Comparison of ENCODE assay signal across 8 mouse cellular contexts in the genomic region with DNA sequence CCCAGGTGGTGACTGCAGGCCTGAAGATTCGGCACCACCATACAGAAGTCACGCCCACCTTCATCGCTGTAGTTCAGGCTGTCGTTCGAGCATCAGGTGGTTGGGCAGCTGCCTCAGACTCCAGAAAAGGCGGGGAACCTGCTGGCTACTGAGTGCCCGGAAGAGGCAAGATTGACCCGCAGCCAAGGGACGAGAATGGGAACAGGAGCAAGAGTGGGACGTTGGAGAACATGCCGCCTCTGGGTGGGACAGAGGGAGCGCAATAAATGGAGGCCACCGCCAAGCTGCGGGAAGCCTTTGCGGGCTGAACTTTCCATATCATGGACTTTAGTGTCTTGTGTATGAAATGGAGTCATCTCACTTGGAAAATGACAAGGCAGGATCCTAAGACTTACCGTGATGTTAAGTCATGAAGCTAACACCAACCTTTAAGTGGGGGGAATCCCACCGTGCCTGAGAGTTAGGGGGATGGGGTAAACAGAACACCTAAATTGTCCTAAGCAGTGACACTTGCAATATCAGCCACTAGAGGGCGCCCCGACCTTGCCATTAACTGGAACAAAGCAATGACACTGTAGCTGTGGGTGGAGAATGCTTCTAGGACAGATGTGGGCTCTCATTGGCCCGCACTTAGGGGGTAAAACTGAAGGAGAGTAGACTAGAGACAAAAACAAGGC. TPM values are rescaled to one million over a fixed set of nuclear protein-coding genes. Genes with fewer than 3 reads are reported as not detected.
DNase-seq lines count a peak whose midpoint lies in the region; ATAC-seq and TF ChIP-seq lines count a peak whose summit lies in the region.

No protein-coding gene starts in this region.

- peaks cover 9% of the 10 kb centered on the region for H3K27me3 ChIP-seq in heart, embryonic 11.5 days (ENCODE audit: control insufficient read depth, insufficient read depth, low read length)
- H3K27me3 ChIP-seq in kidney, embryonic 15.5 days, result peaks cover 9% of the 10 kb centered on the region; the same call in 1 of the 2 replicates
- H3K27me3 ChIP-seq in limb, embryonic 15.5 days, result no peaks in the 10 kb centered on the region; the same call in 1 of the 2 replicates
- H3K27me3 ChIP-seq in myocyte (ENCODE audit: control insufficient read depth, insufficient read depth, insufficient read length), result peaks cover 22% of the 10 kb centered on the region
- H3K27me3 ChIP-seq in splenic B cell, adult 2 months (ENCODE audit: control insufficient read depth, insufficient read depth, low read length, poor library complexity, severe bottlenecking), result no peaks in the 10 kb centered on the region

- no peak overlapping the region for H3K27ac ChIP-seq in bone marrow macrophage, adult 2 months (ENCODE audit: insufficient read depth, low read depth, low read length)
- H3K27ac ChIP-seq in embryonic fibroblast, embryonic 13.5 days (ENCODE audit: insufficient read depth, low read length), result no peak overlapping the region
- H3K27ac ChIP-seq in heart, embryonic 11.5 days (ENCODE audit: low read depth, low read length), result no peak overlapping the region
- 0 out of 2 replicates have a peak overlapping the region, but pooled peaks have one; percentile 4 for H3K27ac ChIP-seq in kidney, embryonic 15.5 days
- H3K27ac ChIP-seq in limb, embryonic 15.5 days, result no peak overlapping the region

- H3K9ac ChIP-seq in heart, embryonic 11.5 days (ENCODE audit: low read depth, low read length), result no peak overlapping the region
- H3K9ac ChIP-seq in kidney, embryonic 15.5 days, result no peak overlapping the region
- H3K9ac ChIP-seq in limb, embryonic 15.5 days, result no peak overlapping the region

- TF ChIP-seq CTCF in bone marrow macrophage, adult 2 months (IDR thresholded peaks at IDR 0.05; ENCODE audit: low read depth, low read length), result peak; percentile 39; the same call in 1 of the 2 replicates
- peak; percentile 79 for TF ChIP-seq CTCF in embryonic fibroblast, embryonic 13.5 days (IDR thresholded peaks at IDR 0.05; ENCODE audit: borderline replicate concordance, insufficient read depth, low read length)

- H3K36me3 ChIP-seq in heart, embryonic 11.5 days (ENCODE audit: control insufficient read depth, insufficient read depth, low read length), result no peaks in the 10 kb centered on the region
- no peaks in the 10 kb centered on the region for H3K36me3 ChIP-seq in kidney, embryonic 15.5 days
- H3K36me3 ChIP-seq in limb, embryonic 15.5 days, result no peaks in the 10 kb centered on the region
- H3K36me3 ChIP-seq in myocyte (ENCODE audit: control insufficient read depth, insufficient read depth), result no peaks in the 10 kb centered on the region
- no peaks in the 10 kb centered on the region for H3K36me3 ChIP-seq in splenic B cell, adult 2 months (ENCODE audit: control insufficient read depth, insufficient read depth, low read length, poor library complexity, severe bottlenecking)

- H3ac ChIP-seq in myocyte (ENCODE audit: control insufficient read depth, insufficient read length), result no peak overlapping the region

- no peaks in the 10 kb centered on the region for H3K79me2 ChIP-seq in myocyte (ENCODE audit: control insufficient read depth, insufficient read depth)

- no peak for TF ChIP-seq POLR2A in bone marrow macrophage, adult 2 months (IDR thresholded peaks at IDR 0.05; ENCODE audit: borderline replicate concordance, low read depth, low read length)
- TF ChIP-seq POLR2A in embryonic fibroblast, embryonic 13.5 days (IDR thresholded peaks at IDR 0.05; ENCODE audit: low read depth, low read length), result no peak
- no peak for TF ChIP-seq POLR2A in myocyte (IDR thresholded peaks at IDR 0.05; ENCODE audit: insufficient read length, low read depth)

- ATAC-seq in heart, embryonic 11.5 days (replicated peaks; ENCODE audit: insufficient number of reproducible peaks, low FRiP score, low TSS enrichment), result no peak
- ATAC-seq in kidney, embryonic 15.5 days (replicated peaks; ENCODE audit: low FRiP score), result peak; percentile 30; the same call in 1 of the 2 replicates
- no peak for ATAC-seq in limb, embryonic 15.5 days (ENCODE audit: insufficient number of reproducible peaks, low FRiP score, low TSS enrichment, low read depth)

- DNase-seq in B cell, adult 2 months, result peak; percentile 94 to 96
- DNase-seq in splenic B cell, adult 2 months (ENCODE audit: low read depth, low spot score), result peak; percentile 93

- H3K4me2 ChIP-seq in heart, embryonic 11.5 days, result peak overlapping the region; percentile 44
- peak overlapping the region; percentile 46 for H3K4me2 ChIP-seq in kidney, embryonic 15.5 days
- peak overlapping the region; percentile 45 for H3K4me2 ChIP-seq in limb, embryonic 15.5 days
- H3K4me2 ChIP-seq in myocyte (ENCODE audit: low read depth), result peak overlapping the region; percentile 61

- no peak overlapping the region for H3K4me3 ChIP-seq in bone marrow macrophage, adult 2 months (ENCODE audit: insufficient read depth, low read length)
- H3K4me3 ChIP-seq in embryonic fibroblast, embryonic 13.5 days (ENCODE audit: insufficient read depth, low read length), result no peak overlapping the region
- H3K4me3 ChIP-seq in heart, embryonic 11.5 days (ENCODE audit: low read depth, low read length), result no peak overlapping the region
- 0 out of 2 replicates have a peak overlapping the region, but pooled peaks have one; percentile 7 for H3K4me3 ChIP-seq in kidney, embryonic 15.5 days (replicated peaks)
- H3K4me3 ChIP-seq in limb, embryonic 15.5 days, result peak overlapping the region; percentile 20; the same call in 1 of the 2 replicates
- no peak overlapping the region for H3K4me3 ChIP-seq in myocyte

- H3K4me1 ChIP-seq in bone marrow macrophage, adult 2 months (ENCODE audit: control insufficient read depth, insufficient read depth, low read length), result peaks cover 21% of the 10 kb centered on the region
- no peaks in the 10 kb centered on the region for H3K4me1 ChIP-seq in embryonic fibroblast, embryonic 13.5 days (ENCODE audit: control insufficient read depth, insufficient read depth, low read length)
- peaks cover 20% of the 10 kb centered on the region; the same call in 1 of the 2 replicates for H3K4me1 ChIP-seq in heart, embryonic 11.5 days (ENCODE audit: control insufficient read depth, insufficient read depth, low read length)
- H3K4me1 ChIP-seq in kidney, embryonic 15.5 days, result peaks cover 51% of the 10 kb centered on the region
- peaks cover 23% of the 10 kb centered on the region for H3K4me1 ChIP-seq in limb, embryonic 15.5 days

- no peaks in the 10 kb centered on the region for H3K9me3 ChIP-seq in heart, embryonic 11.5 days (replicated peaks; ENCODE audit: control insufficient read depth, low read length)
- no peaks in the 10 kb centered on the region for H3K9me3 ChIP-seq in kidney, embryonic 15.5 days (replicated peaks)
- no peaks in the 10 kb centered on the region for H3K9me3 ChIP-seq in limb, embryonic 15.5 days

- WGBS in heart, embryonic 11.5 days (ENCODE audit: insufficient replicate concordance), result 20% methylated on average over 20 of the region's 20 CpGs
- 15% methylated on average over 20 of the region's 20 CpGs for WGBS in kidney, embryonic 15.5 days
- 17% methylated on average over 20 of the region's 20 CpGs for WGBS in limb, embryonic 15.5 days

TF ChIP-seq in myocyte, 11 proteins besides CTCF, POLR2A, EP300 and RAD21:
- no peak for TF ChIP-seq POLR2AphosphoS2 (IDR thresholded peaks at IDR 0.05; ENCODE audit: insufficient read length, low read depth)
- TF ChIP-seq USF1 (IDR thresholded peaks at IDR 0.05; ENCODE audit: low read depth), result no peak
- TF ChIP-seq MAX (IDR thresholded peaks at IDR 0.05; ENCODE audit: low read depth), result no peak
- no peak for TF ChIP-seq REST (IDR thresholded peaks at IDR 0.05; ENCODE audit: insufficient read depth, insufficient read length)
- TF ChIP-seq TCF3 (IDR thresholded peaks at IDR 0.05; ENCODE audit: insufficient read length, low read depth), result no peak
- TF ChIP-seq TCF12 (IDR thresholded peaks at IDR 0.05; ENCODE audit: insufficient read depth, poor library complexity, severe bottlenecking), result no peak
TF ChIP-seq in myocyte: peak in this region for 0.

RNA-seq across cellular contexts. Expression of a gene that starts 3.1 kb away (rescaled TPM):
- polyA plus RNA-seq in bone marrow macrophage, adult 2 months (2012; ENCODE audit: insufficient read depth, insufficient read length, missing spikeins), result 8.4 and 11.6 TPM in 2 replicates
- polyA plus RNA-seq in embryonic fibroblast, embryonic 13.5 days (2011; ENCODE audit: insufficient read length, low read depth, missing spikeins), result 0.53 and 0.88 TPM in 2 replicates
- 2.8 and 5.0 TPM in 2 replicates for polyA plus RNA-seq in heart, embryonic 11.5 days (2014; fragmentation: Nextera tagmentation; extraction: Ambion mirVana)
- polyA plus RNA-seq in kidney, embryonic 15.5 days (2015; fragmentation: Nextera tagmentation; extraction: Ambion mirVana), result 6.7 and 7.7 TPM in 2 replicates
- 1.6 and 2.9 TPM in 2 replicates for polyA plus RNA-seq in limb, embryonic 15.5 days (2015; fragmentation: Nextera tagmentation; extraction: Ambion mirVana)
- polyA plus RNA-seq in myocyte (2012; fragmentation: generic; extraction: Trizol), result 0.22 TPM

RNA-seq across cellular contexts. Expression of a gene that starts 24.6 kb away (rescaled TPM):
- not detected in 2 replicates for polyA plus RNA-seq in bone marrow macrophage, adult 2 months (2012; ENCODE audit: insufficient read depth, insufficient read length, missing spikeins)
- not detected in 2 replicates for polyA plus RNA-seq in embryonic fibroblast, embryonic 13.5 days (2011; ENCODE audit: insufficient read length, low read depth, missing spikeins)
- polyA plus RNA-seq in heart, embryonic 11.5 days (2014; fragmentation: Nextera tagmentation; extraction: Ambion mirVana), result 0.42 and 0.44 TPM in 2 replicates
- 128 and 137 TPM in 2 replicates for polyA plus RNA-seq in kidney, embryonic 15.5 days (2015; fragmentation: Nextera tagmentation; extraction: Ambion mirVana)
- polyA plus RNA-seq in limb, embryonic 15.5 days (2015; fragmentation: Nextera tagmentation; extraction: Ambion mirVana), result 0.67 and 0.93 TPM in 2 replicates
- 0.06 TPM for polyA plus RNA-seq in myocyte (2012; fragmentation: generic; extraction: Trizol)

RNA-seq across cellular contexts. Expression of a gene that starts 25.9 kb away (rescaled TPM):
- not detected in 2 replicates for polyA plus RNA-seq in bone marrow macrophage, adult 2 months (2012; ENCODE audit: insufficient read depth, insufficient read length, missing spikeins)
- polyA plus RNA-seq in embryonic fibroblast, embryonic 13.5 days (2011; ENCODE audit: insufficient read length, low read depth, missing spikeins), result 1.2 and 3.2 TPM in 2 replicates
- polyA plus RNA-seq in heart, embryonic 11.5 days (2014; fragmentation: Nextera tagmentation; extraction: Ambion mirVana), result 0.66 and 1.0 TPM in 2 replicates
- 3.0 and 3.1 TPM in 2 replicates for polyA plus RNA-seq in kidney, embryonic 15.5 days (2015; fragmentation: Nextera tagmentation; extraction: Ambion mirVana)
- polyA plus RNA-seq in limb, embryonic 15.5 days (2015; fragmentation: Nextera tagmentation; extraction: Ambion mirVana), result 3.5 TPM in 2 replicates
- polyA plus RNA-seq in myocyte (2012; fragmentation: generic; extraction: Trizol), result 1.1 TPM

RNA-seq across cellular contexts. Expression of a gene that starts 57.8 kb away (rescaled TPM):
- polyA plus RNA-seq in bone marrow macrophage, adult 2 months (2012; ENCODE audit: insufficient read depth, insufficient read length, missing spikeins), result not detected in 2 replicates
- polyA plus RNA-seq in embryonic fibroblast, embryonic 13.5 days (2011; ENCODE audit: insufficient read length, low read depth, missing spikeins), result 0.80 and 1.1 TPM in 2 replicates
- 1.4 and 2.1 TPM in 2 replicates for polyA plus RNA-seq in heart, embryonic 11.5 days (2014; fragmentation: Nextera tagmentation; extraction: Ambion mirVana)
- polyA plus RNA-seq in kidney, embryonic 15.5 days (2015; fragmentation: Nextera tagmentation; extraction: Ambion mirVana), result 16.5 and 22.6 TPM in 2 replicates
- 10.9 and 14.3 TPM in 2 replicates for polyA plus RNA-seq in limb, embryonic 15.5 days (2015; fragmentation: Nextera tagmentation; extraction: Ambion mirVana)
- polyA plus RNA-seq in myocyte (2012; fragmentation: generic; extraction: Trizol), result 0.12 TPM

Comparison
In these comparisons a context has a peak if more than half of its experiments do, and no peak if none do; other contexts are left out.
1. H3K4me3 ChIP-seq: peak in kidney, embryonic 15.5 days (single experiment) and limb, embryonic 15.5 days (single experiment); none in bone marrow macrophage, adult 2 months (single experiment), embryonic fibroblast, embryonic 13.5 days (single experiment), heart, embryonic 11.5 days (single experiment) and myocyte (single experiment).
2. RNA of a gene that starts 24.6 kb away (polyA plus RNA-seq): 128 to 137 TPM in kidney, embryonic 15.5 days; 0.67 to 0.93 TPM in limb, embryonic 15.5 days, 0.42 to 0.44 TPM in heart, embryonic 11.5 days, 0.06 TPM in myocyte (single experiment), not detected in bone marrow macrophage, adult 2 months and not detected in embryonic fibroblast, embryonic 13.5 days; every median in the first group is over 10 times any median in the second.
3. Peak in every context shown above with its lines, with median percentiles within 50 percentile points of each other: H3K4me2 ChIP-seq.